Mouse (Mus musculus) liver, embryonic 14.5 days (tissue): ENCODE measurements around the gene Gm11939. TPM values are rescaled to one million over a fixed set of nuclear protein-coding genes. Genes with fewer than 3 reads are reported as not detected.
"Not testable (repeated sequence)": the region's sequence is repeated elsewhere in the genome, so short reads cannot be mapped to it uniquely, and the experiment has no call there.

Experiments
- ATAC-seq: fragments of 200-750 bp; cut with Nextera tagmentation; 2 replicates; pipeline ENCODE4 v1.8.0; 2017; ENCODE audit warnings: moderate number of reproducible peaks, mild to moderate bottlenecking, moderate library complexity; ENCODE audit not compliant: insufficient read depth
- DNase-seq, 3 experiments: peaks; one replicate each; pipeline ENCODE4 v3.0.0-alpha.2; 2012 to 2013; ENCODE audit warnings: low read depth in 3 of 3, low spot score in 3 of 3
- H3K27ac ChIP-seq: fragments of 300-500 bp; sonication (generic); 2 replicates; pipeline ENCODE4 v1.5.1; 2014; ENCODE audit warnings: moderate library complexity, mild to moderate bottlenecking, control low read depth, inconsistent platforms
- H3K27me3 ChIP-seq: fragments of 300-500 bp; sonication (generic); 2 replicates; pipeline ENCODE4 v1.6.1; 2014; ENCODE audit warnings: mild to moderate bottlenecking, low read length, moderate library complexity; ENCODE audit not compliant: control insufficient read depth, insufficient read depth
- H3K36me3 ChIP-seq: fragments of 300-500 bp; sonication (generic); replicated peaks from 2 replicates; pipeline ENCODE4 v1.6.1; 2014; ENCODE audit warnings: low read depth; ENCODE audit not compliant: control insufficient read depth, insufficient read depth
- H3K4me1 ChIP-seq, 2 experiments: fragments of 200-500 bp in 1 of 2; fragments of 300-500 bp in 1 of 2; sonication (generic) in 1 of 2; replicated peaks; 2 replicates each; pipeline ENCODE4 v1.6.1; 2012 to 2014; ENCODE audit warnings: antibody characterized with exemption in 1 of 2, inconsistent platforms in 1 of 2, low read length in 1 of 2; ENCODE audit not compliant: control insufficient read depth in 2 of 2, insufficient read depth in 2 of 2
- H3K4me2 ChIP-seq: fragments of 300-500 bp; sonication (generic); 2 replicates; pipeline ENCODE4 v1.6.1; 2014; ENCODE audit warnings: low read depth, mild to moderate bottlenecking, control low read depth, moderate library complexity
- H3K4me3 ChIP-seq, 2 experiments: fragments of 200-500 bp in 1 of 2; fragments of 300-500 bp in 1 of 2; sonication (generic) in 1 of 2; 2 replicates each; pipeline ENCODE4 v1.5.1; 2012 to 2014; ENCODE audit warnings: low read depth in 2 of 2, low read length in 2 of 2, mild to moderate bottlenecking in 2 of 2, control low read depth in 1 of 2, inconsistent platforms in 1 of 2, moderate library complexity in 1 of 2; ENCODE audit not compliant: insufficient read depth in 1 of 2
- H3K9ac ChIP-seq: fragments of 300-500 bp; sonication (generic); replicated peaks from 2 replicates; pipeline ENCODE4 v1.6.1; 2014; ENCODE audit warnings: mild to moderate bottlenecking, control low read depth, moderate library complexity
- H3K9me3 ChIP-seq: fragments of 300-500 bp; sonication (generic); 2 replicates; pipeline ENCODE4 v1.6.1; 2016; ENCODE audit warnings: low read length, mixed read lengths; ENCODE audit not compliant: control insufficient read depth
- CTCF ChIP-seq: IDR thresholded peaks from 2 replicates; pipeline ENCODE4 v1.5.1; 2016; ENCODE audit warnings: antibody characterized with exemption, low read depth, control low read depth
- EP300 ChIP-seq: IDR thresholded peaks from 2 replicates; pipeline ENCODE4 v1.6.1; 2016; ENCODE audit warnings: antibody characterized with exemption, low read depth
- WGBS: fragments of 180-500 bp; shearing (Covaris S2); extraction: QIAGEN DNeasy Blood & Tissue Kit; methylation state at CpG from one replicate; pipeline ENCODE4 v1.1.7; 2014; ENCODE audit not compliant: insufficient replicate concordance; 5-methylcytosine and 5-hydroxymethylcytosine counted together
- polyA plus RNA-seq, 2 experiments: library from polyadenylated mRNA; depleted of rRNA in 1 of 2; stranded (reverse) in 1 of 2; unstranded in 1 of 2; fragments of >200 nt; fragmentation: Nextera tagmentation in 1 of 2; extraction: Ambion mirVana in 1 of 2; gene quantifications; 2 replicates each; pipeline versions ENCODE4 v1.2.1 to v1.2.3; 2012 to 2014

Gene Gm11939
- polyA plus RNA-seq (2012; rRNA removed) = not detected in 2 replicates
- polyA plus RNA-seq (2014; fragmentation: Nextera tagmentation; extraction: Ambion mirVana) = not detected in 2 replicates

DNA sequence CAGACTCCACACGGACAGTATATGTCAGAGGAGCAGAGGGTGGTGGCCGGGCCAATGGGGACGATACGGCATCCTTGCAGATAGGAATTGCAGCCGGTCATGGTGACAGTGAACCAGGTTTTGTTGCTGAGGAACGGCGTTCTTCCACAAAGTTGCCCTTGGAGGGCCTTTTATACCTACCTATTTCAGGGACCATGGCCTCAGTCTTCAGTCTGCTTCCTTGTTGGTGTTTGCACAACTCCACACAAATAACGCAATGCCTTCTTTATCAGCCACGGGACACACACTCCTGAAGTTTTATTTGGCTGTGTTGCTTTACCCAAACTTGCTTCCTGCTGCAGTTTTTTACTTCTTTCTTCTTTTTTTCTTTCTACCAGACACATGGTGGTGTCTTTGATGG is at the start of gene Gm11939:
Gene Gm11939, minus strand, starts transcription at position 101 of the 400 bp plus-strand sequence.
- H3K9me3 ChIP-seq = no peaks in the 10 kb centered on the region
- no peak within 1 kb of the TSS for H3K9ac ChIP-seq
- TF ChIP-seq CTCF (no peak), EP300 (no peak)
- no peaks in the 10 kb centered on the region for H3K36me3 ChIP-seq
- H3K4me2 ChIP-seq = no peak within 1 kb of the TSS
- 79% methylated on average over 9 of the region's 9 CpGs for WGBS
- no peaks in the 10 kb centered on the region for H3K27me3 ChIP-seq
- H3K4me1 ChIP-seq = no peaks in the 10 kb centered on the region
- ATAC-seq (no peak), DNase-seq (no peak)
- H3K4me3 ChIP-seq = no peak within 1 kb of the TSS
- H3K27ac ChIP-seq = no peak within 1 kb of the TSS

DNA sequence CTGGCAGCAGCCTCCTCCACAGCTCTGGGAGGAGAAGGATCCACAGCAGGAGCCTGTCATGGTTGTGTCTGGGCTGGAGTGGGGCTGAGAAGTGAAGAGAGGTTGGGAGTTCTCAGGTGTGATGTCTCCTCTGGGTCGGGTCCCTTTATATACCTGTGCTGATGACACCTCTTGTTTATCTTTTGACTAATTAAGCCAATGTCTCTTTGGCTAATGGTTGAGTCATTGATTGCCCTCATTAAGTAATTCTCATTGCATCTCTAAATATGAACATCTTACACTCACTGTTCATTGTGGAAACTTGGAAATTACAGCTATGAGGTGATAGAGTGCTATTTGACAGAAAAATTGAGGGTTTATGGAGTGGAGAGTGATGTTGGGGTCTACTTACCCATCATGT is 43.9 kb upstream of the Gm11939 start, which contains the start of gene Gm11938:
Gene Gm11938, minus strand, starts transcription at position 101 of the 400 bp plus-strand sequence.
- H3K27ac ChIP-seq, H3K9ac ChIP-seq, DNase-seq, H3K27me3 ChIP-seq, H3K9me3 ChIP-seq, H3K36me3 ChIP-seq, H3K4me2 ChIP-seq, ATAC-seq, H3K4me1 ChIP-seq, H3K4me3 ChIP-seq: not testable (repeated sequence)
- 50% methylated on average over 1 of the region's 1 CpGs for WGBS

DNA sequence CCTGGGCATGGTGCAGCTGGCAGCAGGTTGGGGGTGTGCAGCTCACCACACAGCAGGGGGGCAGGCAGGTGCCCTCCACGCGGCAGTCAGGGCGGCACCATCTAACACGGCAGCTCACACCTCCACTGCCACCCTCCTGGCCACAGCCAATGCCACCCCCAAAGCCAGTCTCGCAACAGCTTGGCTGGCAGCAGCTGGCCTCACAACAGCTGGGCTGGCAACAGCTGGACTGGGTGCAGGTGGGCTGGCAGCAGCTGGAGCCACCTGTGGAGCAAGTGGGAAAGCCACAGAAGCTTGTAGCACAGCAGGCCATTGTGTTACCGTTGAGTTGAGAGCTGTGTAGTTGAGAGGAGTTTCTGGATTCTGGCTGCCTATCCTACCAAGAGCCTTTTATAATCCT is 38.5 kb upstream of the Gm11939 start, which contains the start of gene Krtap9-3:
Gene Krtap9-3, minus strand, starts transcription at position 364 of the 400 bp plus-strand sequence.
- H3K4me2 ChIP-seq, H3K36me3 ChIP-seq, H3K9me3 ChIP-seq, H3K4me3 ChIP-seq, DNase-seq, H3K4me1 ChIP-seq, H3K27me3 ChIP-seq, H3K9ac ChIP-seq, H3K27ac ChIP-seq, ATAC-seq: not testable (repeated sequence)
- 64% methylated on average over 6 of the region's 6 CpGs for WGBS

DNA sequence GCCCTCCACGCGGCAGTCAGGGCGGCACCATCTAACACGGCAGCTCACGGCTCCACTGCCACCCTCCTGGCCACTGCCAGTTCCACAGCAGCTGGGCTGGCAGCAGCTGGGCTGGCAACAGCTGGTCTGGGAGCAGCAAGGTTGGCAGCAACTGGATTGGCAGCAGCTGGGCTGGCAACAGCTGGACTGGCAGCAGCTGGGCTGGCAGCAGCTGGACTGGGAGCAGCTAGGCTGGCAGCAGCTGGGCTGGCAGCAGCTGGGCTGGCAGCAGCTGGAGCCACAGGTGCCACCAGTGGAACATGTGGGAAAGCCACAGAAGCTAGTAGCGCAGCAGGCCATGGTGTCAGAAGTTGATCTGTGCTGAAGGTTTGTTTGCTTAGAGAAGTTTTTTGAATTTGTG is 31.7 kb upstream of the Gm11939 start, which contains the start of gene Krtap1-3:
Gene Krtap1-3, minus strand, starts transcription at position 359 of the 400 bp plus-strand sequence.
- WGBS = 77% methylated on average over 6 of the region's 6 CpGs
- no peak within 1 kb of the TSS for H3K4me3 ChIP-seq

DNA sequence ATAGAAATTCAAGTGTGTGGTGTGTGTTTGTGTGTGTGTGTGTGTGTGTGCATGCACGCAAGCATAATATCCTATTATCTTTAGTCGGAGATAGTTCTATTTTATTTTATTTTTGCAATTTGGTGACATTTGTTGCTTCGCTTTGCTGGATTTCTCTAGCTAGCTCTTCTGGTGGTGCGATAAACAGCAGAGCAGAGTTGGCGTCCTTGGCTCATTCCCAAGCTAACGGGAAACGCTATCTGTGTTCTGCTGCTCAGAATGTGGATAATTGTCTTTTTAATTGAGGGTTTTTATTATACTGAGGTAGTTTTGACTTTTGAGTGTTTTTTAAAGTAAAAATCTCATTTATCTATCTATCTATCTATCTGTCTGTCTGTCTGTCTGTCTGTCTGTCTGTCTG is 25.8 kb upstream of the Gm11939 start:
- H3K9ac ChIP-seq = no peak overlapping the region
- H3K27ac ChIP-seq = no peak overlapping the region
- no peaks in the 10 kb centered on the region for H3K36me3 ChIP-seq
- H3K4me1 ChIP-seq = no peaks in the 10 kb centered on the region
- WGBS = 77% methylated on average over 7 of the region's 7 CpGs
- no peaks in the 10 kb centered on the region for H3K27me3 ChIP-seq
- H3K9me3 ChIP-seq = no peaks in the 10 kb centered on the region
- DNase-seq (no peak), ATAC-seq (no peak)
- no peak for TF ChIP-seq CTCF
- TF ChIP-seq EP300 = no peak
- H3K4me2 ChIP-seq = no peak overlapping the region
- no peak overlapping the region for H3K4me3 ChIP-seq

More for the DNA sequence above, 31.7 kb upstream of the Gm11939 start, which contains the start of gene Krtap1-3:
- Histone ChIP-seq H3K4me2 (no peak within 1 kb of the TSS), H3K9me3 (no peaks in the 10 kb centered on the region), H3K4me1 (no peaks in the 10 kb centered on the region), H3K27me3 (no peaks in the 10 kb centered on the region), H3K9ac (no peak within 1 kb of the TSS), H3K36me3 (no peaks in the 10 kb centered on the region), H3K27ac (no peak within 1 kb of the TSS)
- TF ChIP-seq CTCF = no peak
- TF ChIP-seq EP300 = no peak
- ATAC-seq (no peak), DNase-seq (no peak)
